Mouse (Mus musculus): ENCODE results near the gene Topbp1. TPM values are rescaled to one million over a fixed set of nuclear protein-coding genes. Genes with fewer than 3 reads are reported as not detected.

Gene Topbp1
- total RNA-seq (2014; fragmentation: Nextera tagmentation), result 449 and 472 TPM in 2 replicates
- total RNA-seq (2017), result 273 and 298 TPM in 2 replicates
- polyA plus RNA-seq (2012), result 40.9 and 59.7 TPM in 2 replicates

DNA sequence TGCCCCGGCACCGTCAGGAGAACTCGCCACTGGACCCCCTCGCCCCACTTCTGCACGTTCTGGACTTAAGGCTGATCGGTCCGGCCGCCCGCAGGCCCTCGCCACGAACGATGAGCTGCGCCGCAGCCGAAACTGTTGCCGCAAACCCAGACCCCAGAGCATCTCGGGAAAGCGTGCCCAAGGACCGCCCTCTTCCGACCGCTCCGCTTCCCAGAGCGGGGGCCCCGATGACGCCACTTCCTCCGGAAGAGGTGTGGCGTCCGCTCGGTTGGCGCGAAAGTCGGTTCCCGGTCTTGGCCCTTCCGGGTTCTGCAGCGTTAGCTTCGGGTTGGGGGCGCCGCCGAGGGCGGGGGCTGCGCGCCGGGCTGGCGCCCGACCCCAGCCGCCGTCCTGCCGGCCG lies at the start of gene Topbp1, which contains the start of gene 1300017J02Rik:
Topbp1 (plus strand) TSS at position 289 of the 400 bp plus-strand sequence.
1300017J02Rik (minus strand) TSS at position 156 of the 400 bp plus-strand sequence.
- H3K4me1 ChIP-seq (ENCODE audit: insufficient read depth, low read depth, low read length), result peaks cover 40% of the 10 kb centered on the region
- peaks cover 55% of the 10 kb centered on the region for H3K36me3 ChIP-seq (replicated peaks)
- H3K4me3 ChIP-seq (ENCODE audit: low read depth, low read length), result peak within 1 kb of the TSS; percentile 90
- H3K9me3 ChIP-seq (replicated peaks), result no peaks in the 10 kb centered on the region
- TF ChIP-seq POLR2AphosphoS5 (IDR thresholded peaks at IDR 0.05; ENCODE audit: insufficient replicate concordance, low read depth, low read length), result no peak
- TF ChIP-seq GATA2 (IDR thresholded peaks at IDR 0.05; ENCODE audit: borderline replicate concordance, low read depth, low read length), result no peak
- no peak for TF ChIP-seq CTCF (IDR thresholded peaks at IDR 0.05; ENCODE audit: low read depth, low read length)
- TF ChIP-seq GATA1 (IDR thresholded peaks at IDR 0.05; ENCODE audit: borderline replicate concordance, low read length), result no peak
- no peak for TF ChIP-seq TAL1 (conservative IDR thresholded peaks at IDR 0.05; ENCODE audit: low read depth, low read length)
- peak; percentile 89 for ATAC-seq (ENCODE audit: extremely low read depth, insufficient number of reproducible peaks, low FRiP score, poor library complexity, severe bottlenecking)
- DNase-seq (ENCODE audit: low spot score), result peak; percentile 77
- H3K27me3 ChIP-seq (ENCODE audit: insufficient read depth, low read length), result no peaks in the 10 kb centered on the region

DNA sequence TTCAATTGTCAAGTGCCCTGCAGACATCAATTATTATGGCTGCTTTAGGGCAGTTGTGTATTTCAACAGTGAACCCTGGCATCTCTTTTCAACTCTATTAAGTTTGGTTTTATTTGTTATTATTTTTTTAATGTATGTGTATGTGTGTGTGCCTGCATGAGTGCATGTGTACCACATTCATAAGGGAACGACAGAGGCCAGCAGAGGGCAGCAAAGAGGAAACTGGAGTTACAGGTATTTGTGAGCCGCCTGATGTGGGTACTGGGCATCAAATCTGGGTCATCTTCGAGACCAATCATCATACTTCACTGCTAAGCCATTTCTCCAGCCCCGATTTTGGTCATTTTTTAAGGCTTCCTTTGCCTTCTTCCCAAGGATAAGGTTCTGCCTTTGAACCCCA lies 39.2 kb upstream of the Topbp1 start:
- H3K36me3 ChIP-seq (replicated peaks), result peaks cover 89% of the 10 kb centered on the region
- TF ChIP-seq GATA1 (IDR thresholded peaks at IDR 0.05; ENCODE audit: borderline replicate concordance, low read length) (no peak), CTCF (IDR thresholded peaks at IDR 0.05; ENCODE audit: low read depth, low read length) (no peak)
- DNase-seq (ENCODE audit: low spot score), result no peak

DNA sequence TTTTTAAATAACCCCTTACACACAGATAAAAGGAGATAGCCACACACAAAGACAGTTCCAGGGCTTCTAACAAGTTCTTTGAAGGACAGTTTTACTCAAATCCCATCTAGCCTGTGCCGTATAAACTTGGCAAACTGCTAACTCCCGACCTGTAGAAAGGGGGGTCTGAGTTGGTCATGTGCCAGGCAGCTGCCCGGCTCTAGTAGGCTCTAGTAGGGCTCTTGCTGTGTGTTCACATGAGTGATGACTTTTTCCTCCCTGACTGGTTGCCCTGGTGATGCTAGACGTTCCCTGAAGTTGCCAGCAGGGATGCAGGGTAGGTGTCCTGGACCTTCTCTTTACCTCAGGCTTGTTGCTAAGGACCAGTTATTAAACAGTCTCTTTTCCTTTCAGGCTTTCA lies 33.9 kb upstream of the Topbp1 start:
- ATAC-seq (ENCODE audit: extremely low read depth, insufficient number of reproducible peaks, low FRiP score, poor library complexity, severe bottlenecking) (no peak), DNase-seq (ENCODE audit: low spot score) (no peak)
- Histone ChIP-seq H3K4me3 (ENCODE audit: low read depth, low read length) (no peak overlapping the region), H3K4me1 (ENCODE audit: insufficient read depth, low read depth, low read length) (peaks cover 7% of the 10 kb centered on the region; the same call in 1 of the 2 replicates), H3K27me3 (ENCODE audit: insufficient read depth, low read length) (no peaks in the 10 kb centered on the region; the same call in 1 of the 2 replicates), H3K36me3 (replicated peaks) (peaks cover 78% of the 10 kb centered on the region), H3K9me3 (replicated peaks) (no peaks in the 10 kb centered on the region)
- TF ChIP-seq POLR2AphosphoS5 (IDR thresholded peaks at IDR 0.05; ENCODE audit: insufficient replicate concordance, low read depth, low read length), result no peak
- no peak for TF ChIP-seq TAL1 (conservative IDR thresholded peaks at IDR 0.05; ENCODE audit: low read depth, low read length)
- no peak for TF ChIP-seq CTCF (IDR thresholded peaks at IDR 0.05; ENCODE audit: low read depth, low read length)
- TF ChIP-seq GATA2 (IDR thresholded peaks at IDR 0.05; ENCODE audit: borderline replicate concordance, low read depth, low read length), result no peak
- no peak for TF ChIP-seq GATA1 (IDR thresholded peaks at IDR 0.05; ENCODE audit: borderline replicate concordance, low read length)

More for the DNA sequence above, 39.2 kb upstream of the Topbp1 start:
- Histone ChIP-seq H3K27me3 (ENCODE audit: insufficient read depth, low read length) (no peaks in the 10 kb centered on the region; the same call in 1 of the 2 replicates), H3K4me3 (ENCODE audit: low read depth, low read length) (no peak overlapping the region), H3K4me1 (ENCODE audit: insufficient read depth, low read depth, low read length) (no peaks in the 10 kb centered on the region), H3K9me3 (replicated peaks) (no peaks in the 10 kb centered on the region)
- no peak for ATAC-seq (ENCODE audit: extremely low read depth, insufficient number of reproducible peaks, low FRiP score, poor library complexity, severe bottlenecking)

DNA sequence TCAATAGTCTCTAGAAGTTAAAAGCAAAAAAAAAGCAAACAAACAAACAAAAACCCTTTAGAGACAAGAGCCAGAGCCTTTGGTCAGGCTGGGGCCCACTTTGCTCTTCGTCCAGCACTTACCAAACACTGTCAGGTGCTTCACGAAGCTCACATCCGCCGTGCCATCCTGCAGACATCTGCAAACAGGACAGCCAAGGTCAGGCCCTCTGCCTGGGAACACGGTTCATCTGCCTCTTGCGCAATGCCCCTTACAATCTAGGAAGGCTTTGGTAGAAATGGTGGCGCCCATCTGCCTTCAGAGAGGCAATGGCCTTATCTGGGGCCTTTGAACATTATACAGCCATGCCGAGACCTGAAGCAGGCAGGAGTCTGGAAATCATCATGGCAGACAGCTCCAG lies 30.2 kb upstream of the Topbp1 start:
- ATAC-seq (ENCODE audit: extremely low read depth, insufficient number of reproducible peaks, low FRiP score, poor library complexity, severe bottlenecking), result no peak
- H3K9me3 ChIP-seq (replicated peaks), result no peaks in the 10 kb centered on the region
- H3K27me3 ChIP-seq (ENCODE audit: insufficient read depth, low read length), result no peaks in the 10 kb centered on the region
- H3K4me1 ChIP-seq (ENCODE audit: insufficient read depth, low read depth, low read length), result peaks cover 20% of the 10 kb centered on the region
- no peak for DNase-seq (ENCODE audit: low spot score)
- no peak overlapping the region for H3K4me3 ChIP-seq (ENCODE audit: low read depth, low read length)
- TF ChIP-seq GATA2 (IDR thresholded peaks at IDR 0.05; ENCODE audit: borderline replicate concordance, low read depth, low read length), result no peak
- no peak for TF ChIP-seq CTCF (IDR thresholded peaks at IDR 0.05; ENCODE audit: low read depth, low read length)
- TF ChIP-seq GATA1 (IDR thresholded peaks at IDR 0.05; ENCODE audit: borderline replicate concordance, low read length), result no peak
- no peak for TF ChIP-seq POLR2AphosphoS5 (IDR thresholded peaks at IDR 0.05; ENCODE audit: insufficient replicate concordance, low read depth, low read length)
- no peak for TF ChIP-seq TAL1 (conservative IDR thresholded peaks at IDR 0.05; ENCODE audit: low read depth, low read length)
- peaks cover 77% of the 10 kb centered on the region for H3K36me3 ChIP-seq (replicated peaks)

DNA sequence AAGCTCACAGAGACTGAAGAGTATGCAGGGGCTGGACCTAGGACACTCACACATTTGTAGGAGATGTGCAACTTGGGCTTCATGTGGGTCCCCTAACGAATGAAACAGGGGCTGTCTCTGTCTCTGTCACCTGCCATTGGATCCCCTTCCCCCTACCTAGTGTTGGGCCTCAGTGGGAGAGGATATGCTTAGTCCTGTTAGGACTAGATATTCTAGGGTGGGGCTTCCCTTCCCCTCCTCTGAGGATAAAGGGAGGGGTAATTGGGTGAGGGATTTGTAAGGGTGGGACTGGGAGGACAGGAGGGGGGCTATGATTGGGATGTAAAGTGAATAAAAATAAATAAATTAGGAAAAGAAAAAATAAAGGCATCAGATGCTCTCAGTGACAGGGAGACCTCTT lies 29.3 kb upstream of the Topbp1 start:
- H3K27me3 ChIP-seq (ENCODE audit: insufficient read depth, low read length), result no peaks in the 10 kb centered on the region
- H3K9me3 ChIP-seq (replicated peaks), result no peaks in the 10 kb centered on the region
- peaks cover 81% of the 10 kb centered on the region for H3K36me3 ChIP-seq (replicated peaks)
- no peak for TF ChIP-seq POLR2AphosphoS5 (IDR thresholded peaks at IDR 0.05; ENCODE audit: insufficient replicate concordance, low read depth, low read length)
- TF ChIP-seq GATA1 (IDR thresholded peaks at IDR 0.05; ENCODE audit: borderline replicate concordance, low read length), result no peak
- no peak for TF ChIP-seq TAL1 (conservative IDR thresholded peaks at IDR 0.05; ENCODE audit: low read depth, low read length)
- no peak for TF ChIP-seq GATA2 (IDR thresholded peaks at IDR 0.05; ENCODE audit: borderline replicate concordance, low read depth, low read length)
- TF ChIP-seq CTCF (IDR thresholded peaks at IDR 0.05; ENCODE audit: low read depth, low read length), result no peak
- ATAC-seq (ENCODE audit: extremely low read depth, insufficient number of reproducible peaks, low FRiP score, poor library complexity, severe bottlenecking), result no peak
- H3K4me1 ChIP-seq (ENCODE audit: insufficient read depth, low read depth, low read length), result peaks cover 20% of the 10 kb centered on the region
- no peak for DNase-seq (ENCODE audit: low spot score)
- H3K4me3 ChIP-seq (ENCODE audit: low read depth, low read length), result no peak overlapping the region

DNA sequence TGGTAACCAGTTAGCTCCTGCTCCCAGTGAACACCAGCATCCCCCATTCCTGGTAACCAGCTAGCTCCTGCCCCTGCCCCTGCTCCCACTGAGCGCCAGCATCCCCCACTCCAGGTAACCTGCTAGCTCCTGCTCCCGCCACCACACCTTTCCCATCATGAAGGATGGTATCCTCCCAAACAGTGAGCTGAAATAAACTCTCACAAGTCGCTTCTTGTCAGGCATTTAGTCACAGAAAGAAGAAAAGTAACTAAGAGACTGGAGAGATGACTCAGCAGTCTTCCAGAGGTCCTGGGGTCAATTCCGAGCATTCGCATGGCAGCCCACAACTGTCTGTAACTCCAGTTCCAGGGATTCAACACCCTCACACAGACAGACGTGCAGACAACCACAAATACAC lies 28.1 kb upstream of the Topbp1 start:
- Histone ChIP-seq H3K4me1 (ENCODE audit: insufficient read depth, low read depth, low read length) (peaks cover 20% of the 10 kb centered on the region), H3K27me3 (ENCODE audit: insufficient read depth, low read length) (no peaks in the 10 kb centered on the region), H3K4me3 (ENCODE audit: low read depth, low read length) (no peak overlapping the region), H3K36me3 (replicated peaks) (peaks cover 80% of the 10 kb centered on the region), H3K9me3 (replicated peaks) (no peaks in the 10 kb centered on the region)
- DNase-seq (ENCODE audit: low spot score), result no peak
- no peak for ATAC-seq (ENCODE audit: extremely low read depth, insufficient number of reproducible peaks, low FRiP score, poor library complexity, severe bottlenecking)
- TF ChIP-seq GATA2 (IDR thresholded peaks at IDR 0.05; ENCODE audit: borderline replicate concordance, low read depth, low read length), result no peak
- TF ChIP-seq GATA1 (IDR thresholded peaks at IDR 0.05; ENCODE audit: borderline replicate concordance, low read length), result no peak
- TF ChIP-seq TAL1 (conservative IDR thresholded peaks at IDR 0.05; ENCODE audit: low read depth, low read length), result no peak
- no peak for TF ChIP-seq CTCF (IDR thresholded peaks at IDR 0.05; ENCODE audit: low read depth, low read length)
- TF ChIP-seq POLR2AphosphoS5 (IDR thresholded peaks at IDR 0.05; ENCODE audit: insufficient replicate concordance, low read depth, low read length), result no peak
